Mouse (Mus musculus) testis, postnatal 14 days (tissue): ENCODE measurements around the gene Stard10.

Experiments used
- DNase-seq: peaks from one replicate; pipeline ENCODE4 v3.0.0; 2021; ENCODE audit warnings: low spot score

The Stard10 gene

DNA sequence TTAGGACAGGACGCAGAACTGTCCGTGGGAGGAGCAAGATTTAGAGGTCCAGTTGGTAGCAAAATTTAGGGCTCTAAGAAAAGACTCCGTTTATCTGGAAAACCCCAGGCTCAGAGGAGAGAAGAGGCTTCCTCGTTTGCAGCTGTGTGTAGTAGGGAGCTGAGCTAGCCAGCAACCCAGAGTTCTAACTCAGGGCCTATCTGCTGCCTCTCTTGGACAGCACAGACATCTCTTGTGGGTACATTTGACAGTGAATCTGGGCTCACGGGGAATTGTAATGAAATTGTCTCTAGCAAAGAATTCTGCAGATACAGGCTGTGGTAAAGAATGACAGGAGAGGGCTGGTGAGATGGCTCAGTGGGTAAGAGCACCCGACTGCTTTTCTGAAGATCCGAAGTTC is 14.2 kb upstream of the Stard10 start:
- no peak for DNase-seq

DNA sequence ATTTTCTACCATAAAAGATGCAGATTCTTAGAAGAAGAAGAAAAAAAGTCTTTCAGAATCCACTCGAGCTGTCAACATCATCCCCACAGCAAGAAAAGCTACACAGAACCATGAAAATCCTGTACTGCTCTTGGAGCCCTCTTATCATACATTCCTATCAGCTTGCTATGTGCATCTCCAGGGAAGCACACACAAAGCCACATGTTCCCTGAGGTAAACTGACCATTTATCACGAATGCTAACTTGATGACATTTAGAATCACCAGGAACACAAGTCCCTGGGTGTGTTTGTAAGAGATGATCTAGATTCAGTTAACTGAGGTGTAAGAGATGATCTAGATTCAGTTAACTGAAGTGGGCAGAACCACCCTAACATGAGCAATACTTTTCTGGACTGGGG is 10.0 kb upstream of the Stard10 start:
- no peak for DNase-seq

DNA sequence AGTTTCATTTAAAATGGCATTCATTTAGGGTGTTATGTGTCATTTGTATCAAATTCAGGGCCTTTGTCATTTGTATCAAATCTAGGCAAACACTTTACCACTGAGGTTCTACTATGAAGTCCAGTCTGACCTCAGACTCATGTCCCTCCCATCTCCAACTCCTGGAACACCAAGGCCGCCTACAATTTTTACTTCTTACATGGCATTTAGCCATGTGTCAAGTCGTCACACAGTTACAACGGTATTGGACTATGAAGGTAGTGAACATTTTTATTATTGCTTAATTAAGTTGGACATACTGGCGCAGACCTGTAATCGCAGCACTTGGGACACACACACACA is 6.9 kb upstream of the Stard10 start:
- no peak for DNase-seq

DNA sequence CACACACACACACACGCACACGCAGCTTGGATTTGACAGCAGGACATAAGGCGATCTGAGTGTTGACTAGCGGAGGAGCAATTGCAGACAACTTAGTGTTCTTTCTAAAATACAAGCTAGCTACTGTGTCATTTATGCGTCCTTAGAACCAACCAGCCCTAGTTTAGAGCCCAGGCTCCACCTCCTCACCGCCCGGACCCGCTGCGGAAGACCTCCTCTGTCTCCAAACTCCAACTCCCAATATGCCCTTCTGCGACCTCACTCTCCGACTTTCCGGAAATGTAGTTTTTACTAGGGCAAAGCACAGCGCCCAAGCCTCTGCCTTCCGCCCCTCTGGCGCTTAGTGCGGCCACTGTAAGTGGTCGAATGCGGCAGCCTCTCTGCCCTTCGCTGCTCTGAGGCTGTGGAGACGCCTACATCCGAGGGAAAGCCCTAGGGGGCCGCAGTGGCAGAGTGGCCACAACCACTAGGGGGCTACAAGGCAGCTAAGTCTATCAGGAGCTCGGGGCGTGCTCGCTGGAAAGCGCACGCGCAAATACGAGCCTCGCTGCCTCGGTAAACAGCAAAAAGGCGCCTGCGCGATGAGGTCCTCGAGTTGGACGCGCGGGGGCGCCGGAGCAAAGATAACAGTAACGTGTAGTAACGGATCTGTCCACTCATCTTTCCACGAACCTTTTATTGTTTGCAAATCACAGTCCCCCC is 6.4 kb upstream of the Stard10 start:
- DNase-seq, result peak; percentile 89

DNA sequence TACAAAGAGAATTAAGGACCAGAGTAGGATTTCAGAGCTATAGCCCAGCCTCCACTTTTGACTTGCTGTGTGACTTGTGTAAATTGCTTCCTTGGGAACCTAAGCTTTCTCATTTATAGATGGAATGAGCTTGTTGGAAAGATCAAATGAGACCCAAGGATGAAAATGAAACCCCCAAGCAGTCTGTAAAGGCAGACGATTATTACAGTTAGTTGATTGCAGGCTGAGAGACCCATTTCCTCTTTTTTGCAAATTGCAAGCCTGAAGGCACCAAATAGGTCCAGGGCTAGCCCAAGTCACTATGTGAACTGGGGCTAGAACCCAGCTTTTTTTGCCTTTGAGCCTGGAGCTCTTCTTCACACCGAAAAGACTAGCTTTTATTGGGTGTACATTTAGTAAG is 5.8 kb upstream of the Stard10 start:
- DNase-seq, result no peak

DNA sequence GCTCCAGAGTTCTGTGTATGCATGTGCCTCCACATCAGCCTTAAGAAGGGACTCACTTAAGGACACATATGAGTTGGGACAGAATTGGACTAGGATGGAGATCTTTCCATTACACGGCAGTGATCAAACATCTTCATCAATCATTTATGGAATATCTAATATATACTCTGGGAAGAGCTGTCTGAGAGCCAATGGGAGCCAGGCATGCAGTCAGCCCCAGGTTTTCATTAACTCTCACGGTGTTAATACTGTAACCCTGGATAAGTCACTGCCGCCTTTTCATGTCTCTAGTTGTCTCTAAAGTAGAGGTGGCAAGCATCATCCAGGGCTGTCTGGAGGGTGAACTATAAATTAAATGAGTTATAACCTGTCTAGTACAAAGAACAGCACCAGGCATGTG is 3.9 kb upstream of the Stard10 start:
- no peak for DNase-seq

DNA sequence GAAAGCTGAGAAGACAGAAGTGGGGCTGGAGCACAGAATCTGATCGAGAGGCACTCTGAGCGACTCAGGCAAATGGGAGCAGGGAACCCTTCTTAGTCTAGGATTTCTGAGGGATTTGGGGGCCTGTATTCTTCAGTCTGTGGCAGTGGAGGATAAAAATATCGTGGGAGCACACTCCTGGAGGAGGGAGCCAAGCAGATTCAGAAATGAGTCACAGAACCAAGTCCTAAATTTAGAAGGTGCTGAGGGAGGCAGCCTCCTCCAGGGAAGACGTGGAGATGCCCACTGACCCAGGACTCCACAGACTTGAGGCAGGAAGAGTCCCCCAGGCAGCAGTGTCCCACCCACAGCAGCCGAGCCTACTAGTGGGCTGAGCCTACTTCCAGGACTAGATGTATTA is 2.5 kb upstream of the Stard10 start:
- no peak for DNase-seq

DNA sequence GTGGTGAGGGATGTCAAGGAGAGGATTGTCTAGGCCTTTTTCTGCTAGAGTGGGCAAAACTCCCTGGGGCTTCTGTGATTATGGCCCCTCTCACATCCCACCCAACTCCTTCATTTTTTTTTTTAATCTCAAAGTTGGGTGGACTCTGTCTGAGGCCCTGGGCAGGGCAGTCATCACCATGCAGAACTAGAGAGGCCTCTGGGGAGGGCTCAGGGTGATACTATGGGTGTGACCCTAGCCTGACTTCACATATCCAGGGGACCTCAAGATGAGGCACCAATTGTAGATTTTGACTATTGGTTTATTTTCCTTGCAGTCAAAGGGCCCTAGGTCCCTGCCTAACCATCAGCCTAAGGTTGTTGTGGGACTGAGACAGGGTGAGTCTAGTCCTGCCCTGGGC is 1.2 kb upstream of the Stard10 start:
- DNase-seq, result no peak

DNA sequence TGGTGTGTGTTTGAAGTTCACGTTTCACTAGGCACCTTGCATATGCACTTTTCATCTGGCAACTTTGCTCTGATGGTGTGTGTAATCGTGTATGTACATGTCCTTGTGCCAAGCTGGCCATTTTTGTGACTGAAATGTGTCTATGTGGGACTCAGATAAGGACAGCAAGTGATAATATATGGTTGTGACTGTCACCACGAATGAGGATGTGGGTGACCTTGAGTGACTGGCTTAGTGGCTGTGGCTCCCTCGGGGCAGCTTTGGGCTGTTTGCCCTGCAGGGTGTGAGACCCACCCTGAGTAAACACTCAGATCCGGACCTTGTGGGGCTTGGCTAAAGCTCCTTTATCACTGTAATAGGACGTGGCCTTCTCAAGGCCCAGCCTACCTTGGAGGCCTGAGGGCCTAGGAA is 290 bp upstream of the Stard10 start:
- no peak for DNase-seq

DNA sequence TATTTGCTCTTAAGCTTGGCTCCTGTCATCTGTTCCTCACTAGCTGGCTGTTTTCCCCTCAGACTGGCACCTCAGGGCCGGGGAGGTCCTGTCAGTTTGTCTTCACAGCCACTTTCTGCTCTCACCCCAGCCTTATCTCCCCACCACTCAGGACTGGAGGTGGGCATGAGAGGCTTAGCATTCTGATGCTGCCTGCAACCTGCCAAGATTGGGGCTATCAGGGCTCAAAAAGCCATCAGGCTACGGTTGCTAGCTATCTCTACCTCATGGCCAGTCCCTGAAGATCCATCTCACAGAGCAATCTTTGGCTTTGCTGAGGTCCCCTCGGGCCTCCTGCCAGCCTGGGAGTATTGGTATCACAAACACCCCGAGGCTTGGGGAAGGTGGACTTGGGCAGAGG is 2.0 kb downstream of the Stard10 start:
- DNase-seq, result no peak

DNA sequence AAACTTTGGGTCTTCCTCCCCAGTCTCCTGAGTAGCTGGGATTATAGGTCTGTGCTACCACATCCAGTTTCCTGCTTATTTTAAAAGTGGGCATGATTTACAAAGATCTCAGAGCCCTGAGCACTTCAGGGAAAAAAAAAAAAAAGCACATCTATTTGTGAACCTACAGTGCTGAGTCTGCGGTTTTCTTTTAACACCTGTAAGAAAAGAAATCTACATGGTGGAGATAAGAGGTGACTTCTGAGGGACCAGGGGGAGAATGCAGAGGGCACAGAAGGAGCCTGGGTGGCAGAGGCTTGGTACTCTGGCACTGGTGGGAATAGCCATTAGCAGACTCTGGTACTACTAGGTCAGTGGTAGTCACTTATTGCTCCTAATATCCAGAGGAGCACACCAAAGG is 2.9 kb downstream of the Stard10 start:
- DNase-seq, result no peak

DNA sequence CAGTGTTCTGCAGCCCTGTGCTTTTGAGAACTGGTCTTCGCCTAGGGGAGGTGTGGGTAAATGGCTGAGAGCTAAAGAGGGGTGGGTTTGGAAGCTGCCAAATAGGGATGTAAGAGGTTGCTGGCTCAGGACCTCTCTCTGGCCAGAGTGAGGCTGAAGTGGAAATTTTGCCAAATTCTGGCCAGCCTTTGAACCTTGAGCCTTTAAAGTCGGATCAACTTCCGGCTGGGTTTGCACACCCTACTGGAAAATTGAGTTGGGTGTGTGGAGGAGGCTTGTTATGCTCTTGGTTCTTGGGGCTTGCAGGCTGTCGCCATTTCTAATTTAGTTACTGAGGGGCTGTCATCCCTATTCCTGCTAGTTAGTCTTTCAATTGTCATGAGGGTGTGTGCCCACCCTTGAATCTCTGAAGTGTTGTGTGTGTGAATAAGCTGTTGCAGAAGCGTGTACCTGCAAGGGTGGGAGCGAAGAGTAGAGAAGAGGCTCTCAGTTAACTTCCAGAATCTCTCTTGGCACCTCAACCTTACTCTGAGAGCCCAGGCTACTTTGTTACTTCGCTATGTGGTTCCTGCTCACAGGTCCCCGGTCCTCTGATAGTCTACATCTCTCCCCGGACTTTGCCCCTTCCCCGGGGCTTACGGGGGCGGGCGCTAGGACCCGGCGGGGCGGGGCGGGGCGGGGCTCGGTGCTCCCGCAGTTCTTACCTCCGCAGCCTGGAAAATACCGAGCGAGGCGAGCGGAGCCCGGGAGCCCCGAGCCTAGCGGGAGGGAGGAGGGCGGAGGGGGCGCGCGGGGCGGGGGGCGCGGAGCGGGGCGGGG is 3.7 kb downstream of the Stard10 start:
- DNase-seq, result peak; percentile 42

DNA sequence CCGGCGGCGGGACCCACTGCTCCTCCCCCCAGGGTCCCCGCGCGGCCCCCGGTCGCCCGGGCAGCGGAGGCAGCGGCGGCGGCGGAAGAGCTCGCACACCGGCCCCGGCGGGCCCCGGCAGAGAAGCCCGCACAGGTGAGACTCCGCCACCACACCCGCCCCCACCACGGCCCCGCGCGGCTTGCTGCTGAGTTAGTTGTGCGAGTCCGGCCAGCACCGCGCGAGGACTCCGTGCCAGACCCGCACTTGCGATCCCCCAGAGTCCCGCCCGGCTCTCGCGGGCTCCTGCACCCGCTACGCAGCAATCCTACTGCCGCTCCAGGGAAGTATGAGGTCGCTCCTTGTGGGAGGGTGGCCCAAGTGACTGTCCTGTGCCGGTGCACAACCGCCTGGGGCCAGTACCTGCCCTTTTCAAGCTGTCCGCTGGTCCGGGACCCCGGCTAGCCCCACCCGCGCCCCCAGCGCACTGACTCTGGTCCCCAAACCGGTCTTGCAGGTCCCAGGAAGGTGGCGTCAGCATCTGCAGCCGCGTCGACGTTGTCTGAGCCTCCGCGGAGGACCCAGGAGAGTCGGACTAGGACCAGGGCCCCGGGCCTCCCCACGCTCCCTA is 4.4 kb downstream of the Stard10 start:
- peak; percentile 34 for DNase-seq

DNA sequence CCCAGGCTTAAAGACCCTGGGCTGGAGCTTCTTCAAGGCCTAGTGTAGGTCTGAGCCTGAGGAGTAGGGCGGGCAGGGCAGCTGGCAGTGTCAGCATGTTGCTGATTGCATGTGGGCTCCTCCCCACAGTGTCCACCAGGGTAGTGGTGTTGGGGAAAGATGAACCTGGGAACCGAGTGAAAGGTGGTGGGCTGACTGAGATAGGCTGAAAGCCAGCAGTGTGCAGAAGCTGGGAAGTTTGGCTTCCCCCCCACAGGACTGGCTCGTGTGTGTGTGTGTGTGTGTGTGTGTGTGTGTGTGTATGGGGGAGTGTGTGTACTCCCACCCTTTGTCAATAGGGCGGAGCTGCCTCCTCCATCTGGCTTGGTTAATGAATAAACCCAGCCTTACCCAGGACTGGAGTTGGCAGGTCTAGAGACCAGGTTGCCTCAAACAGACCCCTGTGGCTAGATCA is 6.3 kb downstream of the Stard10 start:
- DNase-seq, result peak; percentile 23

DNA sequence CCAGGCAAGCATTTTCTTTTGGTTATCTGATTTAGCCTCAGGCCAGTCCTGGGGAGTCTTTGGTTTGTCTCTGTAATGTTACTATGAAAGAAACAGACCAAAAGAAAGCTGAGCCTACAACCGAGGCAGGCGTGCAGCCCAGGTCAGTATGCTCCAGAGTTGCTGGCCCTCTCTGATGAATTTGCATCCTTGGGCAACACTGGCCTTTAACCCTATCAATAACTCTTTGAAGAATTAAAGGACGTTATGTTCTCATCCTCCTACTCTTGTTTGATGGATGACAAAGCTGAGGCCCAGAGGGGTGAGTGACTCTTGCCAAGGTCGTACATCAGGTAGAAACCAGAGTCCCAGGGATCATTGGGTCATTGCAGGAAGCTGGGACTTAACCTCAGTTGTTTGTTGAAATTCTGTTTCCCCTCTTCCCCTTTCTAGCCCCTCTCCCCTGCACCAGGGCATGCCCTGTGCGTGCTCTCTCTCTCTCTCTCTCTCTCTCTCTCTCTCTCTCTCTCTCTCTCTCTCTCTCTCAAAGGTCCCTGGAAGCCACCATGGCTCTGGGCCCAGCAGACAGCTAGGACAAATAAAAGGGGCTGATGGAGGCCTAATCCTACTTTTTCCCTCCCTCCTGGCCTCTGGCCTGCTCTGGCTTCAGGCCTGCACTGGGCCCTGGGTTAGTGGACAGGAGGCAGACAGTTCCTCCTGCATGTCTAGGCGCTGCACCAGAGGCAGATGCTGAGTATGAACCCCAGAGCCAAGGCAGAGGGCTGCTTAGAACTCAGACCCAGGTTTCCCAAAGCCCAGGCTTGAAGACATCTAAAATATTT is 7.5 kb downstream of the Stard10 start:
- DNase-seq, result peak; percentile 23

DNA sequence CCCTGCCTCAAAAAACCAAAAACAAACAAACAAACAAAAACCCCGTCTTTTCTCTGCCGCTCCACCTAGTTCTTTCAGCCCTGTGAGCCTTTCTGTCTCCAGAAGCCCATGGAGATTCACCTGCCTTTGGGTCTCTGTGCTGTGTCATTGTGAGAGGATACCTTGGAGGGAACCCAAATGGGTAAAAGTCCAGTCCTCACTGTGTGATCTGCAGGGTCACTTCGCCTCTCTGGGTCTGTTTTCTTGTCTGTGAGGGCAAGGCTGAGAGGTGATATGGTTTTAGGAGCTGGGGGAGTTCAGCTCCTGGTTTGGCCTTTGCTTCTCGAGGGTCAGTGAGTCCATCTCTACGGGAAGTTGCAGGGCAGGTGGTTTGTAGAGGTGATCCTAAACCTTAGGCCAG is 9.1 kb downstream of the Stard10 start:
- DNase-seq, result no peak

DNA sequence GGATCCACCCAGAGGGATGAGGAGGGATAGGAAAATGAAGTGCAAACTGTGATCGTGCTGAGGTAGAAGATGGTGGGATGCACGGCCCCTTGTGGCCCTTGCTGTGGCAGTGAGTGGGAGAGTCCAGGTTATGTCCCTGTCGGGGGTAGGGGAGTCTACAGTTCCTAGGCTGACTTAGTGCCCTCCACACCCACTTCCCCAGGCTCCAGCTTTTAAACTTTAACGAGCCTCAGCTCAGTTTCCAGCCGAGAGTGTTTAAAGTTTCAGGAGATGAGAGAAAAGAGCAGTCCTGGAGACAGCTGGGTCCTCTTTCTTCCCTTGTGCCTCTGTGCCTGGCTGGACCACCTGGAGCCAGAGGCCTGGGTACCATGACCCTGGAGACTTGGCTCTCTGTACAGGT is 10.4 kb downstream of the Stard10 start:
- no peak for DNase-seq

DNA sequence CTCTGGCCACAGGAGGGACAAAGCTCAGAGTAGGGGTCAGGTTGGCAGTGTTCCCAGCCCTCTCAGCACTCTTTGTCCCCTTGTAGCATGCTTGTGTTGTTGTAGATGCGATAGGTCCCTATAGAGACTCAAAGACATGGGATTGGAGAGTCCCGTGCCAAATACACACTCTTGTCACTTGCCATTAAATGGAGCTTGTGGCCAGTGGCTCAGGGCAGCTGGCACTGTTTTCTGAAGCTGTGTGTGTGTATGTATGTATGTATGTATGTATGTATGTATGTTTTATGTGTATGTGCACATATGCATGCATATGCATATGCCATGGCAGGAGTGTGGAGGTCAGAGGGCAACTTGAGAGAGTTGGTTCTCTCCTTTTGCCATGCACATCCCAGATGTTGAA is 10.9 kb downstream of the Stard10 start:
- no peak for DNase-seq

DNA sequence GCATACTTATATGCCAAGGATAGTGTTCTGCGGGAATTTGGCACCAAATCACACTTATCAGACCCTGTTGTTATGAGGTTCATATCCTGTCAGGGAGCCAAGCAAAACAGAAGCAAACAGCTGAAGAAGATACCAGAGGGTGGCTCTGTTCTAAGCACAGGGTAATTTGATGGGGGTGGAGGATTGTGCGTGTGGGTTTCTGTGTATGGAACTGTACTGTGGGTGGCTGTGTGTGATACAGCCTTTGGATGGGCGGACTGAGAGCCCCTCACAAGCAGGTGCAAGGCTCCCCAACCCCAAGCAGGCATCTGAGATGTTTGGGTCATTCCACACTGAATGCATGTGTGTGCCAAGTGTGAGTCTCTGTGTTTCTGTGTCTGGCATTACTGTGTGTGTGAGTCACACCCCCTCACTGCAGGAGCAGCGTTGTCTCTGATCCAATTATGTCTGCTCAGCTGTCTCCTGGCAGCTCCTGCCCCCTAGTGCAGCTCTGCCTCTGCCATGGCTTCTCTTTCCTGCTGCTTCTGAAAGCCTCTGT is 11.8 kb downstream of the Stard10 start:
- DNase-seq, result no peak

DNA sequence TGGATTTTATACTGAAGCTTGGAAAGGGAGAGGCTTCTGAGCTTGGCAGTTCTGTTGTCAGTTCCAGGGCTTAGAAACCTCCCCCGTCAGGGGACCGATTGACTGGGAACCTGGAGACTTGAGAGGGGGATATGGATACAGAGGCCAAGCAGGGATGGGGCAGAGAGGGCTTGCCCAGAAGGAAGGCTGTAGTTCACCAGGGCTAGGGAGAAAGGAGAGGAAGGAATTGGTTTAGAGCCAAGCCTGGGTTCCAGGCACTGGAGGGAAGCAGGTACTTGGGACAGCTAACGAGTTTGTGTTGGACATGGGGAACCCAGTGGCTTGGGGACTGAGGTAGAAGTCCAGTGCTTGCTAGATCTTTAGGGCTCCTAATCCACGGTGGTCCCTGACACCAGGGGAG is 12.7 kb downstream of the Stard10 start:
- no peak for DNase-seq

DNA sequence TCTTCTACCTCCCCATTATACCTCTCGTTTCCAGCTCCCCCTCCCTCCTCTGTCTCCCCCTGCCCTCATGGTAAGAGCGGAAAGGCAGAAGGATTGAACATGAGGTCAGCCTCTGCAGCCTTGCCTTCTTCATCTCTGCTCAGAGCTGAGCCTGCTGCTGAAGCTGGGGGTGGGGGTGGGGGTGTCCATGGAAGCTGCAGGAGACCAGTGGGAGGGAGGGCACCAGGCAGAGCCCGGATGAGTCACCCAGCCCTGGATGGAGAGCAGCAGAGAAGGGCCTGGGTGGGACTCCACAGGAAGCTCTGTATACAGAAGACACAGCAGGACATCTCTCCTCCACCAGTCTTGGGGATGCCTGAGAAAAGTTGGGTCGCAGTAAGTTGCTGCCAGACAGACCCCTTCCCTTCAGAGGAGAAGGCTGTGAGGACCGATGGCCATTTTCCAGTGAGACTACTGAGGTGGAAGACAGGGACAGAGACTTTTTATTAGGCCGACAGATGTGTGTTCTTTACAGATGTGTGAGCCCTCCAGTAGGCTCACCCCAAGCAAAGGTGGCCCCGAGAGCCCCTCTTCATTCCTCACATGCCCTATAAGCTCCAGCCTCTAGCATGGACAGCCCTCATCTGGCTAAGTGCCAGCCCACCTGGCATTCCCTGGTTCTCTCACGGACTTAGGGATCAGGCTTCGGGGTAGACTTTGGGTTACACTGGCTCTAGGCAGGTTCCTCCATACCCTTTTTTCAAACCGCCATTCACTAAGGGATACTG is 13.4 kb downstream of the Stard10 start:
- no peak for DNase-seq

DNA sequence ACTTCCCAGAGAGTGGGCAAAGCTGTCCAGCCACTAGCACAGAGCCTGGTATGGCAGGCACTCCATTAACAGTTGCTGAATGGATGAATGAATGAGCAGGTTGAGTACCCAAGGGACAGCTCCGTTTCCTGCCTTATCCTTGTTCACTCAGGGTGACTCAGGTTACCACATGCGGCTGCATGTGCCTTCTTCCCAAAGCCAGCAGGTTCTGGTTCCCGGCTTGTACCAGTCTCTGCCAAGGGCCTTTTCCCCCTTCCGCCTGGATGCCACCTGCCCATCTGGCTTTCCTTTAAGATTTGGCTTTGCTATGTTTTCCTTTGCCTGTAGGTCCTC is 13.9 kb downstream of the Stard10 start:
- DNase-seq, result no peak
